ENCODE assay signal across 9 mouse cellular contexts in genomic region chr1:37298904-37299303, GRCm38 (mm10). TPM values are rescaled to one million over a fixed set of nuclear protein-coding genes. Genes with fewer than 3 reads are reported as not detected.
A peak's percentile ranks its signal among the peaks of the same experiment; 100 is the strongest.
DNase-seq lines count a peak whose midpoint lies in the region; ATAC-seq and TF ChIP-seq lines count a peak whose summit lies in the region.
"Had no signal": no experiment of that assay in that cellular context is flagged by ENCODE, and none has a peak within 500 bp of the region (broad histone marks: within the 10 kb centered on the region; RNA-seq: fewer than 3 reads in every experiment).

No protein-coding gene starts in this region.

- TF ChIP-seq CTCF in intestine, postnatal 0 days (IDR thresholded peaks at IDR 0.05; ENCODE audit: low read depth), result no peak
- TF ChIP-seq CTCF in stomach, postnatal 0 days (IDR thresholded peaks at IDR 0.05; ENCODE audit: low read depth), result no peak
- TF ChIP-seq CTCF in small intestine, adult 2 months (IDR thresholded peaks at IDR 0.05; ENCODE audit: extremely low read depth, insufficient read length, insufficient replicate concordance, low read depth, low read length), result no peak

- H3K4me1 ChIP-seq in intestine, embryonic 15.5 days (replicated peaks), result 0 out of 2 replicates have a peak, but pooled peaks cover 5% of the 10 kb centered on the region
- H3K4me1 ChIP-seq in intestine, postnatal 0 days (replicated peaks; ENCODE audit: control insufficient read depth, insufficient read depth, low read length), result no peaks in the 10 kb centered on the region
- peaks cover 6% of the 10 kb centered on the region; the same call in 1 of the 2 replicates for H3K4me1 ChIP-seq in stomach, embryonic 16.5 days (ENCODE audit: control insufficient read depth, insufficient read depth, low read length)
- peaks cover 3% of the 10 kb centered on the region; the same call in 1 of the 2 replicates for H3K4me1 ChIP-seq in stomach, postnatal 0 days (replicated peaks; ENCODE audit: control insufficient read depth, insufficient read depth)
- H3K4me1 ChIP-seq in small intestine, adult 2 months (ENCODE audit: control insufficient read depth, insufficient read depth, insufficient read length, low read length), result peaks cover 14% of the 10 kb centered on the region; the same call in 1 of the 2 replicates

- H3K4me3 ChIP-seq in intestine, embryonic 15.5 days (replicated peaks), result no peak overlapping the region
- H3K4me3 ChIP-seq in intestine, postnatal 0 days (ENCODE audit: low read depth, low read length), result no peak overlapping the region
- H3K4me3 ChIP-seq in stomach, embryonic 16.5 days (replicated peaks; ENCODE audit: low read length), result no peak overlapping the region
- no peak overlapping the region for H3K4me3 ChIP-seq in stomach, postnatal 0 days (ENCODE audit: low read depth, low read length)
- no peak overlapping the region for H3K4me3 ChIP-seq in small intestine, adult 2 months (ENCODE audit: low read depth, low read length)

- H3K9me3 ChIP-seq in intestine, embryonic 15.5 days, result no peaks in the 10 kb centered on the region
- H3K9me3 ChIP-seq in intestine, postnatal 0 days (ENCODE audit: control insufficient read depth), result no peaks in the 10 kb centered on the region
- no peaks in the 10 kb centered on the region for H3K9me3 ChIP-seq in stomach, embryonic 16.5 days (replicated peaks; ENCODE audit: control insufficient read depth, low read length)
- no peaks in the 10 kb centered on the region for H3K9me3 ChIP-seq in stomach, postnatal 0 days (ENCODE audit: control insufficient read depth, low read length)
- H3K9me3 ChIP-seq: hindbrain, embryonic 13.5 days had no signal

- no peaks in the 10 kb centered on the region for H3K27me3 ChIP-seq in intestine, embryonic 15.5 days (replicated peaks)
- H3K27me3 ChIP-seq in intestine, postnatal 0 days (replicated peaks; ENCODE audit: control insufficient read depth, insufficient read depth, low read length), result no peaks in the 10 kb centered on the region
- H3K27me3 ChIP-seq in stomach, embryonic 16.5 days (ENCODE audit: control insufficient read depth, insufficient read depth, low read length), result no peaks in the 10 kb centered on the region
- no peaks in the 10 kb centered on the region for H3K27me3 ChIP-seq in stomach, postnatal 0 days (ENCODE audit: control insufficient read depth, insufficient read depth, low read length)
- no peaks in the 10 kb centered on the region for H3K27me3 ChIP-seq in small intestine, adult 2 months (ENCODE audit: control insufficient read depth, insufficient read depth, low read length)

- no peak for TF ChIP-seq POLR2A in small intestine, adult 2 months (IDR thresholded peaks at IDR 0.05; ENCODE audit: low read depth, low read length)

- H3K9ac ChIP-seq in intestine, embryonic 15.5 days, result no peak overlapping the region
- H3K9ac ChIP-seq in intestine, postnatal 0 days (ENCODE audit: low read depth, low read length), result no peak overlapping the region
- no peak overlapping the region for H3K9ac ChIP-seq in stomach, embryonic 16.5 days (ENCODE audit: low read length)
- no peak overlapping the region for H3K9ac ChIP-seq in stomach, postnatal 0 days (ENCODE audit: low read length)
- H3K9ac ChIP-seq: forebrain, postnatal 0 days; hindbrain, embryonic 13.5 days had no signal

- no peak for TF ChIP-seq EP300 in stomach, postnatal 0 days (optimal IDR thresholded peaks at IDR 0.05)

- no peak overlapping the region for H3K27ac ChIP-seq in intestine, embryonic 15.5 days
- no peak overlapping the region for H3K27ac ChIP-seq in intestine, postnatal 0 days (ENCODE audit: low read depth, low read length)
- no peak overlapping the region for H3K27ac ChIP-seq in stomach, embryonic 16.5 days (ENCODE audit: low read length)
- no peak overlapping the region for H3K27ac ChIP-seq in stomach, postnatal 0 days (replicated peaks)
- peak overlapping the region; percentile 19; the same call in 1 of the 2 replicates for H3K27ac ChIP-seq in small intestine, adult 2 months (ENCODE audit: insufficient read depth, low read depth, low read length)
- H3K27ac ChIP-seq: hindbrain, embryonic 13.5 days; hindbrain, postnatal 0 days had no signal

- intact Hi-C loops in left cerebral cortex, postnatal 25 days (cut with DNase I), result no loop called here

- 0 out of 2 replicates have a peak overlapping the region, but pooled peaks have one; percentile 73 for H3K4me2 ChIP-seq in intestine, embryonic 15.5 days (replicated peaks)
- H3K4me2 ChIP-seq in intestine, postnatal 0 days (replicated peaks; ENCODE audit: low read depth), result no peak overlapping the region
- H3K4me2 ChIP-seq in stomach, embryonic 16.5 days (ENCODE audit: low read depth, low read length), result peak overlapping the region; percentile 69; the same call in 1 of the 2 replicates
- H3K4me2 ChIP-seq in stomach, postnatal 0 days (replicated peaks; ENCODE audit: low read depth), result no peak overlapping the region

- H3K36me3 ChIP-seq in intestine, embryonic 15.5 days, result no peaks in the 10 kb centered on the region
- H3K36me3 ChIP-seq in intestine, postnatal 0 days (ENCODE audit: control insufficient read depth, insufficient read depth), result no peaks in the 10 kb centered on the region
- no peaks in the 10 kb centered on the region for H3K36me3 ChIP-seq in stomach, embryonic 16.5 days (ENCODE audit: control insufficient read depth, insufficient read depth, low read length)
- H3K36me3 ChIP-seq in stomach, postnatal 0 days (ENCODE audit: control insufficient read depth, insufficient read depth, low read length), result no peaks in the 10 kb centered on the region
- H3K36me3 ChIP-seq in small intestine, adult 2 months (ENCODE audit: control insufficient read depth, insufficient read depth, low read length), result no peaks in the 10 kb centered on the region
- H3K36me3 ChIP-seq: hindbrain, embryonic 13.5 days had no signal

- 82% methylated on average over 2 of the region's 2 CpGs for WGBS in intestine, embryonic 15.5 days
- WGBS in intestine, postnatal 0 days, result 57% methylated on average over 2 of the region's 2 CpGs
- 77% methylated on average over 2 of the region's 2 CpGs for WGBS in stomach, embryonic 16.5 days
- WGBS in stomach, postnatal 0 days, result 67% methylated on average over 2 of the region's 2 CpGs
- 43% methylated on average over 2 of the region's 2 CpGs for WGBS in small intestine, adult 2 months

- no peak for ATAC-seq in intestine, embryonic 15.5 days
- ATAC-seq in intestine, postnatal 0 days, result no peak
- no peak for ATAC-seq in stomach, embryonic 16.5 days (ENCODE audit: insufficient read depth, low FRiP score)
- no peak for ATAC-seq in stomach, postnatal 0 days (ENCODE audit: low FRiP score, low TSS enrichment)

- no peak for DNase-seq in stomach, postnatal 0 days (ENCODE audit: low spot score)
- DNase-seq in left cerebral cortex, postnatal 25 days (ENCODE audit: low spot score in 2 of 2), result no peak

RNA-seq across cellular contexts. Expression of gene Inpp4a, which starts 0.8 kb away (rescaled TPM):
- 12.8 and 13.3 TPM in 2 replicates for polyA plus RNA-seq in intestine, embryonic 15.5 days (2015; fragmentation: Nextera tagmentation; extraction: Ambion mirVana)
- 7.8 and 9.5 TPM in 2 replicates for polyA plus RNA-seq in intestine, postnatal 0 days (2015; fragmentation: Nextera tagmentation; extraction: Ambion mirVana)
- polyA plus RNA-seq in stomach, embryonic 16.5 days (2015; fragmentation: Nextera tagmentation; extraction: Ambion mirVana), result 18.2 and 18.8 TPM in 2 replicates
- 10.6 and 12.0 TPM in 2 replicates for polyA plus RNA-seq in stomach, postnatal 0 days (2015; fragmentation: Nextera tagmentation; extraction: Ambion mirVana)
- 11.3 and 28.6 TPM in 2 replicates for polyA plus RNA-seq in small intestine, adult 2 months (2012; rRNA removed)
- 100 to 1,000 TPM; 195 to 196 TPM for total RNA-seq in left cerebral cortex, postnatal 25 days (2021)

Comparison
In these comparisons a context has a peak if more than half of its experiments do, and no peak if none do; other contexts are left out.
1. H3K4me2 ChIP-seq: peak in intestine, embryonic 15.5 days (single experiment) and stomach, embryonic 16.5 days (single experiment); none in intestine, postnatal 0 days (single experiment) and stomach, postnatal 0 days (single experiment).